Mouse (Mus musculus) left cerebral cortex, adult 2 months (tissue): ENCODE data around the gene Abcc3. TPM values are rescaled to one million over a fixed set of nuclear protein-coding genes. Genes with fewer than 3 reads are reported as not detected.

Source experiments
- DNase-seq, 2 experiments: peaks; one replicate each; pipeline ENCODE4 v3.0.0; 2021 to 2022; ENCODE audit warnings: low spot score in 2 of 2, mixed read lengths in 1 of 2; ENCODE audit errors: extremely low spot score in 1 of 2
- H3K27ac ChIP-seq: fragments of 200-600 bp; 2 replicates; pipeline ENCODE4 v1.8.1; 2022
- H3K4me3 ChIP-seq: fragments of 200-600 bp; 2 replicates; pipeline ENCODE4 v1.8.1; 2022
- CTCF ChIP-seq: fragments of 200-600 bp; IDR thresholded peaks from 2 replicates; pipeline ENCODE4 v1.8.1; 2022; ENCODE audit warnings: antibody characterized with exemption, mild to moderate bottlenecking, moderate library complexity
- intact Hi-C: fragments of 180-260 bp; cut with DNase I; formaldehyde crosslinking; loops from one replicate; pipeline ENCODE4 v1.15.1; 2025
- total RNA-seq, 2 experiments: library from RNA; stranded (reverse); gene quantifications; 2 replicates each; pipeline ENCODE4 v1.2.3; 2021

Abcc3 gene
- total RNA-seq, 2 experiments from 2014 or later: 1.6 to 2.4 TPM

DNA sequence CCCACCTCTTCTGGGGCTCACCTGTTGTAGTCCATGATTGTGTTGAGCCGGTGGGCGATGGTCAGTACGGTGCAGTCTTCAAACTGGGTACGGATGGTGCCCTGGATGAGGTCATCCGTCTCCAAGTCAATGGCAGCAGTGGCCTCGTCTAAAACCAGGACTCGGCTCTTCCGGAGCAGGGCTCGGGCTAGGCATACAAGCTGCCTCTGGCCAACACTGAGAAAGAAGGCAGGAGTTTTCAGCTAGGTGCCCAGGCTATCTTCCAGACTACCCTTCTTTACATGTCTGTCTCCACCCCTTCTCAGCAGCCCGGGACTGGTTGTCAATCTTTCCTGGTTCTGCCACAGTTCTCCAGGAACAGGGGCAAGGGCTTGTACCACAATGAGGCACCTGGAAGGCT, 46.9 kb downstream of the Abcc3 start:
- no peak for DNase-seq
- intact Hi-C loops: no loop called here
- no peak overlapping the region for H3K27ac ChIP-seq
- H3K4me3 ChIP-seq: no peak overlapping the region
- no peak for TF ChIP-seq CTCF

DNA sequence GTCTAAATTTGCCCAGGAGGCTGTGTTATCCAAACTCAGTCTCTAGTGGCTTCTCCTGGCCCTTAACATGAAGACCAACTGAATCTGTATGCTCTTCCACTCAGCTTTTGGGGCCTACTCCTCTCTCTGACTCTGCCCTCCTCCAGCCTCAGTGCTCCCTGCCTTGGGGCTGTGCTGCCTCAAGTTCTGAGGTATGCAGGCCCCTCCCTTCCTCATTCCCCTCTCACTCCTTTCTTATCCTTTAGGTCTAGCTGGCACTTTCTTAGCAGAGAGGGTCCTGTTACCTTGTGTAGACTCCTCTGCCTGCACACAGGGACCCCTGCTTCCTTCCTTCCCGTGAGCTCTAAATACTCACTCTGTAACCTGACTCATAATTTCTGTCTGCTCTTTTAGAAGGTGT, 48.3 kb downstream of the Abcc3 start:
- no peak for DNase-seq
- no peak for TF ChIP-seq CTCF
- intact Hi-C loops: no loop called here
- Histone ChIP-seq H3K27ac (no peak overlapping the region), H3K4me3 (no peak overlapping the region)

DNA sequence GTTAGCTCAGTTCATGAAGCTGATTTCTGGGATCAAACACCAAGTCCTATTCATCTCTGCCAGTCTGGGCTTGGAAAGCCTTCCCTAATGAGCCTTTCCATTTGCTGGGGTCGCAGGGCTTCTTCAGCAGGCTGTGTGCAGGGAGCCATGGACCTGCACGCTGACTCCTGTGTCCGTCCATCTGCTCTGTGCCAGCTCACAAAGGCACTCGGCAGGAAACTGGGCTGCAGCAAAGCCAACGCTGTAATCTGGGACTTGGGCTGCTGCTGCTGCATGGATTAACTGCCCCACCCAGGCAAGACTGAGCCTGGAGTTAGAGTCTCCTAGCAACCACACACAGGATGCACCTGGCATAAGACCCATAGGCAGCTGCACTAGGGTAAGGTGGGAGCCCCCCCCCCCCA, 48.8 kb downstream of the Abcc3 start:
- no peak for TF ChIP-seq CTCF
- Histone ChIP-seq H3K27ac (no peak overlapping the region), H3K4me3 (no peak overlapping the region)
- intact Hi-C loops: no loop called here
- DNase-seq: no peak

DNA sequence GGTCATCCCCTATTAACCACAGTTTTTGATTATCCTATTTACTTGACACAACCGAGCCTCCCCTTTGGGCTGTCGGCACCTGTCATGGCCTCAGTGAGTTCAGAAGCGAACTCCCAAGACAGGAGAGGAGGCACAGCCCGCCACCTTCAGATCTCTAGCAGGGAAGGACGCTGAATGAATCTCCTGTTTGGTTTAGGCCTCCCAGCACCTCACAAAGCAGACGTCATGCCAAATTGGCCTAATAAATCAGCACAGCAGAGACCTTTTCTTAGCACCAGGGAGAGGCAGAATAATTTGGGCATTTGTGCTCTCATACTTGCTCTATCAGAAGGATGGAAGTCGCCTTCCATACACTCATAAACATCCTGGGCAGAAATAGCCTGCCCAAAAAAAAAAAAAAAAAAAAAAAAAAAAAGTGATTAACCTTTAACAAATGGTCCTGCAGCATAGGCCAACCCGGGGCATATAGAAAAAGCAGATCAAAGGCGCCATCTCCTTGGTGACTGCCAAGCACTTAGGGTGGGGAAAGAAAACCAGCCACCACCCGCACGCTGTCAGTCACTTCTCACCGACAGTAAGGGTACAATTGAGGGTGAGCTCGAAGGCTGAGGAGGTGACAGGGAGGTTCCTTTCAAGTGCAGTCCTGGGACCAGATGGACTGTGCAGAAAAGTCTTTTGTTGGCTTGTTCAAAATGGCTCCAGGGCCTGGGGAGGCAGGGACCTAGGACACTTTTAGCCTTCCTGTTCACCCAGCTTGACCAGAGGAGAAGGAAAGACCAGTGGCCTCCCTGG, 50.5 kb downstream of the Abcc3 start:
- Histone ChIP-seq H3K27ac (no peak overlapping the region), H3K4me3 (no peak overlapping the region)
- intact Hi-C loops: no loop called here
- no peak for TF ChIP-seq CTCF
- DNase-seq: no peak

DNA sequence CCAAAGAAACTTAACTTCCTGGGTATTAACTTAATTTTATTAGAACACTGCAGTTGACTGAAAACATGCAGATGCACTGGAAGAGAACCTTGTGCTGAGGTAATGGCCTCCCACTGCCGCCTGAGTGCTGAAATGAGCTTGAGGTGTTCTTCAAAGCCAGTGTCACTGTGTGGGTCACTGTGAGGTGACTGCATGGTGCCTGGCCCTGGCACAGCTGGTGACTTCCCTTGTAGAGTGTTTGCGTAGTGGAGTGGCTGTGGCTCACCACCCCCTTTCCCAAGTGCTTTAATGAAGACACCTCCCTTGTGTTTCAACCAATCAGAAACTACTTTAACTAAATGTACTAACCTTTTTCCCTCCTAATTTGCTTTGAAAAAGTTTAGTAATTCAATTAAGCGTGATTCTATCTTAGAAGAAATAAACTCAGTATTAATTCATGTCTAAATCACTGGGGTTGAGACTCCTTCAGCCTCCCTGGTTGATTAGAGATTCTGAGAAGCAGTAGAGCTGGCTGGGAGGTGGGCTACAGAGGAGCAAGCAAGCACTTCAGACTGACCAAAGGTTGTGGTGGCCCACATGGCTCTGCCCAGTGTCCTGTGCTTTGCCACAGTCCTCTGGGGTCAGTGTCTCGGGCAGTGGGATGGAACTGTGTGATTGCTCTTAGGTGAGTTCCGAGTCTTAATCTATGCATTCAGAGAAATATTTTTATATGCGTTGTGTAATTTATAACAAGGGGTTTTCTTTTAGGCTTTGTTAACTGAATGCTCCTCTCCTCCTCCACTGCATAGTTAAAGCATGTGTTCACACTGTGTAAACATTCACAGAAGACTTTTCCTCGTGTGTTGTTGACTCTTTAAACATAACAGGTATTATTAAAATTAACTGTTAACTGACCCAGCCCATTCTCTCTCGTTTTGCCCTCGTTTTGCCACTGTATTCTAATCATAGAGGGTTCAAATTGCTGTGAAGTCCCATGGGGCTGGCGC, 51.6 kb downstream of the Abcc3 start:
- no peak overlapping the region for H3K27ac ChIP-seq
- TF ChIP-seq CTCF: no peak
- intact Hi-C loops: loop anchor here (1.0 to 2.0 kb wide), 2 partner anchors 64 to 145 kb away; partner anchors contain the start of gene Spata20
- DNase-seq: no peak
- no peak overlapping the region for H3K4me3 ChIP-seq

DNA sequence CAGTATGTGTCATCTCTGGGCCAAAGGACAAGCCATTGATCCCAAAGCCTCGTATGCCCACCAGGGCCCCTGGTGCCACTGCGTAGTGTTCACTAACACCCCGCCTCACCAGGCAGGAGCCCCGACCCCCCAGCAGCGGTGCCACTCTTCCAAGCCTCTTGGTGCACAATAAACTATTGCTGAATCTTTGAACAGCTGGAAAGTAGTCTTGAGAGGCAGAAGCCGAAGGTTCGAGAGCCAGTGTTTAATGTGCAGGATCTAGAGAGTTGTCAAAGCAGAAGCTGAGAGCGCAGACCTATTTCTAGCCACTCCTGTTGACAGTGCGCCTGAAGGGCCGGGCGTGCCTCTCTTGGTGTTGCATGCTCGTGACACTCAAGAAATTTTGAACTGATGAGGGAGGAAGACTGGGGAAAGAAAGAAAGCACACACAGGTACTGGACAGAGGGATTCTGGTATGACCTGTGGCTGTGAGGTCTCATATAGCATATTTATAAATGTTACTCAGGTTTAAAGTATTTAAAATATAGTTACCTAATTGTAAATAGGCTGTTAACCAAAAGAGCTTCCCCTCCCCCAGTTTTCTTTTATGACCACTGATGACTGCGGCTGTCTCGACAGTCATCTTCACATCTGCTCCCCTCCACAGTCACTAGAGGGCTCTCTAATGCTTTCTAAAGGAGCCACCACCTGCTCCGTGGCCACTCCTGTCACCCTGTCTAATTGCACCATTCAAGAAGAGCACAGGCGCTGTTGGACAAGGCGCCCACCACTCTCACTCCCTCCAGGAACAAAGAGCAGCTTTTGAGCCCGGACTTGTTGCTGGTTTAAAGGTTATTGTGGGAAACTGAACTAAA, 52.8 kb downstream of the Abcc3 start:
- Histone ChIP-seq H3K4me3 (no peak overlapping the region), H3K27ac (no peak overlapping the region)
- peak; percentile 46 to 49 for DNase-seq
- intact Hi-C loops: loop anchor here (1.0 to 2.0 kb wide), 2 partner anchors 65 to 146 kb away; partner anchors contain the start of gene Spata20
- TF ChIP-seq CTCF: peak; percentile 75

DNA sequence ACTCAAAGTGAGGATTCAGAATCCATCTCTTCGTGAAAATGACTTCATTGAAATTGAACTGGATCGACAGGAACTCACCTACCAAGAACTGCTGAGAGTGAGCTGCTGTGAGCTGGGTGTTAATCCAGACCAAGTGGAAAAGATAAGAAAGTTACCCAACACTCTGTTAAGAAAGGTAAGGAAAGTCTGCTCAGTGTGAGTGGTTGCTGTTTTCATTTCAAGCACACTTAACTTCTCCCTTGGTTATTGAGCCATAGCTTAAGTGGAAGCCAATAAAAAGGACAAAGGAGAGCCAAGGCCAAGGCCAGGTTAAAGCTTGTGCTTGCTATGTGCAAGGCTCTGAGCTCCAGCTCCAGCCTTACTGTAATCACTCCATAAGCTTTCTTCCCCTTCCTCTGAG, 54.5 kb downstream of the Abcc3 start:
- TF ChIP-seq CTCF: no peak
- no peak overlapping the region for H3K27ac ChIP-seq
- no peak overlapping the region for H3K4me3 ChIP-seq
- intact Hi-C loops: no loop called here
- DNase-seq: no peak

DNA sequence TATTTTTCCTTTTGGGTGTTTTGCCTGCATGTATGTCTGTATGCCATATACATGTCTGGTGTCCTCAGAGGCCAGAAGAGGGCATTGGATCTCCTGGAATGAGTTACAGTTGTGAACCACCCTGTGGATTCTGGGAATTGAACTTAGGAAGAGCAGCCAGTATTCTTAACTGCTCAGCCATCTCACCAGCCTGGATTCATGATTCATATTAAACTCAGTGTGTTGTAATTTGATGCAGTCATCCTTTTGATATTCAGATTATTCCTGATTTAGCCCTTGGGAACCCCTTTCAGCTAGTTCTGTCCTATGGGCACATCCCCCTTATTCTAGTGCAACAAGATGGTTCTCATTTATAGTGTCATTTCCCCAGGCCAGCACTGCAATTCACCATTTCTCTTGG, 56.2 kb downstream of the Abcc3 start:
- Histone ChIP-seq H3K27ac (no peak overlapping the region), H3K4me3 (no peak overlapping the region)
- DNase-seq: no peak
- no peak for TF ChIP-seq CTCF
- intact Hi-C loops: no loop called here

DNA sequence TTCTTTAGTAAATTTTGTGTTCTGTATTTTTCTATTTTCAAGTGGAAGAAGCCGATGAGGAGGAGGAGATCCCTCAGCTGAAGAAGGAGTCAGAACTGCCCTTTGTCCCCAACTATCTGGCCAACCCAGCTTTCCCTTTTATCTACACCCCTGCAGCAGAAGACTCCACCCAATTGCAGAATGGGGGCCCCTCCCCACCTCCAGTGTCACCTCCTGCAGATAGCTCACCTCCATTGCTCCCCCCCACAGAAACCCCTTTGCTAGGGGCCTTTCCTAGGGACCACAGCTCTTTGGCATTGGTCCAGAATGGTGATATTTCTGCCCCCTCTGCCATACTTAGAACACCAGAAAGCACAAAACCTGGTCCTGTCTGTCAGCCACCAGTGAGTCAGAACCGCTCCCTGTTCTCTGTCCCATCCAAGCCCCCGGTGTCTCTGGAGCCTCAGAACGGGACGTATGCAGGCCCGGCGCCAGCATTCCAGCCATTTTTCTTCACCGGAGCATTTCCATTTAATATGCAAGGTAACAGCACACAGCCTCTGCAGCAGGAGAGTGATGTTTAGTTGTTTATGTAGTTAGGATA, 58.3 kb downstream of the Abcc3 start:
- Histone ChIP-seq H3K27ac (no peak overlapping the region), H3K4me3 (no peak overlapping the region)
- intact Hi-C loops: no loop called here
- no peak for TF ChIP-seq CTCF
- DNase-seq: no peak

DNA sequence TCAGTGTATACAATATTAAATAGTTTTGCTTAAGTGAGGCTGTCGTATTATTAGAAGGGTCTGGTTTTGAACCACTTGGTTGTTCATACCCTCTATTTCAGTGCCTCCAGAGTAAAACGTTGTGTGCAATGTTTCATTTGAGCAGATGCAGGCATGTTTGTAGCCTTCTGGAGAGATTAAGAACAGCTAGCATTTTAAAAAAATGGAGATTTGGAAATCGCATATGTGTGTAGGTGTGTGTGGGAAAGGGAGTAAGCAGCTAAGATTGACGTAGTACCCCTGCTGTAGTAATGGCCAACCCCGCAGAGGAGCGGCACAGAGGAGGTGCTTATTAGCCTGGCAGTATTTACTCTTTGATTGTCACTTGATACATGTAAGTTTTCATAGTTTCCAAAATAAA, 60.1 kb downstream of the Abcc3 start:
- Histone ChIP-seq H3K4me3 (no peak overlapping the region), H3K27ac (no peak overlapping the region)
- intact Hi-C loops: no loop called here
- no peak for DNase-seq
- TF ChIP-seq CTCF: no peak; the same call in none of the 2 replicates

DNA sequence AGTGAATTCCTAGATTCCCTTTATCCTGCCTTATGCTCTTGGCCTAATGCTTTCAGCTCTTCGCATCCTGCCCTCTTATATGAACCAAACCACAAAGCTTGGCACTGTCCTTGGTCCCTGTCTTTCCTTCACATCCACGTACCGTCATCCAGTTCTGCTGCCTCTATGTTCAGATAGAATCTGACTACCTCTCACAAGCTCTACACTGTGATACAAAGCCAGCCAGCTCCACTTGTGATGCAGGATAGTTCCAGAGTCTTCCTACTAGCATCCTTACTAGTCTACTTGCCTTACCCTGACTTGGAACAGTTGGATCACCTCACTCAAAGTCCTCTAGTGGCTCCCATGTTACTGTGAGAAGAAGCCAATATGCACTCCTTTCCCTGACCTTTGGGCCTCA, 62.6 kb downstream of the Abcc3 start:
- no peak for TF ChIP-seq CTCF
- peak overlapping the region; percentile 1; the same call in 1 of the 2 replicates for H3K27ac ChIP-seq
- DNase-seq: no peak
- intact Hi-C loops: no loop called here
- peak overlapping the region; percentile 33 for H3K4me3 ChIP-seq
